Mouse (Mus musculus) brown adipose tissue, adult 24 weeks (tissue): ENCODE measurements around the gene Lin28b. TPM values are rescaled to one million over a fixed set of nuclear protein-coding genes. Genes with fewer than 3 reads are reported as not detected.

Experiments used
- H3K27ac ChIP-seq: fragments of 200-500 bp; replicated peaks from 2 replicates; pipeline ENCODE4 v1.5.1; 2012; ENCODE audit warnings: low read depth, mild to moderate bottlenecking, low read length
- H3K4me1 ChIP-seq: fragments of 200-500 bp; 2 replicates; pipeline ENCODE4 v1.6.1; 2012; ENCODE audit warnings: low read length, mixed read lengths; ENCODE audit not compliant: control insufficient read depth, insufficient read depth, insufficient read length
- H3K4me3 ChIP-seq: fragments of 200-500 bp; 2 replicates; pipeline ENCODE4 v1.5.1; 2012; ENCODE audit warnings: low read depth, mild to moderate bottlenecking, low read length, moderate library complexity; ENCODE audit not compliant: insufficient read depth
- polyA plus RNA-seq: library from polyadenylated mRNA; stranded (reverse); fragments of >200 nt; gene quantifications from 2 replicates; pipeline ENCODE4 v1.2.4, GENCODE M21; 2012; ENCODE audit not compliant: missing spikeins, insufficient read depth, insufficient read length

Gene Lin28b
- polyA plus RNA-seq, 1 experiment, result not detected

DNA sequence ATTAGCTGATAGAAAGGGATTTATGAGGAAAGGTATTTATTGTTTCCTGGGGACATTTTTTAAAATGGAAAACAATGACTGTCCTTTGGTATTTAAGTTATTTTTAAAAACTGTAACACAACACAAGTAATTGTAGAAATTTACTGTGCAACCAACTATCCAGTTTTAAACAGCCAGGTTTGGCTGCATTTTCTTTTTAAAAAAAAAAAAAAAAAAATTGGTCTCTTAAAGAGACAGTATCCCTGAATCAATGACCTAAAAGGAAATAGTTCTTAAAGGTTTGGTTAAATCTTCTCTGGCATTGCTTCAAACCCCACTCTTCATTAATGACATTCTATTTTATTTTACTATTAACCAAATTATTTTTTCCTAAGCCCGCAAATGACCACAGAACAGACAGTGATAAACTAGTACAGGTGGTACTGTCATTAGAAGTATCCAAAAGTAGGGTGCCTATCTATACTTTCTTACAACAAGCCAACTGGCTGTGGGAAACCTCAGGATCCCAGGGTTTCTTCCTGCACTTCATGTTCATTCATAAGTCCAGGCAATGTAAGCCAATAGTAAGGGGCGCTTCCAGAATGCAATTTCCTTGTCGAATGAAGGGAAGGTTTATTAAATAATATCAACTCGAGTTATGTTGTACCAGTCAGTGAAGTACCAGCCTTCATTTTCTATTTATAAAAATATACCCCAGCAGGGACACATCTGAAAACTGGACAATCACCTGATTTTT lies 17.8 kb downstream of the Lin28b start:
- Histone ChIP-seq H3K27ac (no peak overlapping the region), H3K4me1 (no peaks in the 10 kb centered on the region), H3K4me3 (no peak overlapping the region)

DNA sequence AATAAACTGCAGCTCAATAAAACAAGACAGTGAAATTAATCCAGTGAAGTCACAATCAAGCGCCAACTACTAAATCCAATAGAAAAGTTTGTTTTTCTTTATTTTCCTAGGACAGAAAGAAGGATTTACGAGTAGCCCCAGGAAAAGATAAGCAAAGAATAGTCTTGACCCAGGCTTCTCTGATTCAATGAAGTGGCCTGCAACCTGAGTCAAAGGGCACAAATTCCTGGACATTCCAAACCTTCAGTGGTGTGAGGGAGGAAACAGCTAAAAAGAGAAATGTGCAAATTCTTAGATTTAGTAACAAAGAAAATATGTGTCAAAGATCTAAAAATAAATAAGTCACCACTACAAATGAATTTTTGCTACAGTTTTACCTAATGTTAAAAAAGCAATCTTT lies 27.6 kb downstream of the Lin28b start:
- no peak overlapping the region for H3K27ac ChIP-seq
- no peak overlapping the region for H3K4me3 ChIP-seq
- no peaks in the 10 kb centered on the region for H3K4me1 ChIP-seq

DNA sequence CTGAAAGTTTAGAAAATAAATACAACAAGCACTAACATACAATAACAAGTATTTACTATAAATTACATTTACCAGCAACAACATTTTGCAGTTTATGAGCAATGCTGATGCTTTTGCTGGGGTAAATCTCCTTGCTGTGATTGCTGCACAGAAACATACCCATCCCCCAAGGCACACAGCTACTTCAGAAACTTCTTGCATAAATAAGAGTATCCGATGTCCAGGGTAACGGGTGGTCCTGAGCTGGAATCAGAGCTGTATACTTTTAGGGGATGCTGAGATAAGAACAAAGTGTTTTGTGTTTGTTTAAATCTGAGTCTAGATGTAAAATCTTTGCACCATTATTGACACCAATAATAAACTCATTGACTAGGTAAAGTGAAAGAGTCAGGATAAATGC lies 28.1 kb downstream of the Lin28b start:
- Histone ChIP-seq H3K4me1 (no peaks in the 10 kb centered on the region), H3K4me3 (no peak overlapping the region), H3K27ac (no peak overlapping the region)

DNA sequence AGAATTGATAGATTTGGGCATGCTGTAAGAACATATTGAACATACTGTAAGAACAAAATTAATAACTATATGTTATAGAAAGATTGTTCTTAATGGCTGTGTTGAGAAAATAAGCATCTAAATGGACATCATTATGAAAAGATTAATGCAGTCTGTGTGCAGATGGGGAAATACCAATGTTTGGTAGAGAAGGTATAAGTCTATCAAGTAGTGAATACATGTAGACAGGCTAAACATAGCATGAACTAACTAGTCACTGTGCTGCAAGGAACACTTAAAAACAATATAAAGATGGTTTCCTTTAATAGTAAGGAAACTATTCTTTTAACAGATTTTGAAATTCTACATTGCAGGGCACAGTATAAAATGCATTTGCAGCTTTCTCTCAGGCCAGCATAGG lies 39.6 kb downstream of the Lin28b start:
- Histone ChIP-seq H3K27ac (no peak overlapping the region), H3K4me3 (no peak overlapping the region)

DNA sequence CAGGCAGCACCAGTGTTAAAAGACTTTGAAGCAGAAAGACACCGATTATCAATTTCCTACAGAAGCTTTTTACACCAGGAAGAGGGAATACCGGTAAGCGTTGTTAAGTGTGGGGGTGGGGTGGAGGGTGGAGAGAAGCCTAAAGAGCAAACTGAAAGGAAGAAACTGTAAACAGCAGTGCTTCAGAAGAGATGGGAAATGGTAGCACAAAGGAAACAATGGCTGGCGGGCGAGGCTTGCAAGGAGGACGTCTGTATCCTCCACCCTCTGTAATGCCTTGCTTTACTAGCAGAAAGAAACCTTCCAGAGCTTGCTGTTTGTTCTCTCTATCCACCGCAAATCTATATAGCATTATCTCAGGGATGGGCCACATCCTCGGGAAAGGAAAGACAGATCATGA lies 40.0 kb downstream of the Lin28b start:
- no peaks in the 10 kb centered on the region for H3K4me1 ChIP-seq
- no peak overlapping the region for H3K4me3 ChIP-seq
- no peak overlapping the region for H3K27ac ChIP-seq

More for the DNA sequence above, 39.6 kb downstream of the Lin28b start:
- no peaks in the 10 kb centered on the region for H3K4me1 ChIP-seq

DNA sequence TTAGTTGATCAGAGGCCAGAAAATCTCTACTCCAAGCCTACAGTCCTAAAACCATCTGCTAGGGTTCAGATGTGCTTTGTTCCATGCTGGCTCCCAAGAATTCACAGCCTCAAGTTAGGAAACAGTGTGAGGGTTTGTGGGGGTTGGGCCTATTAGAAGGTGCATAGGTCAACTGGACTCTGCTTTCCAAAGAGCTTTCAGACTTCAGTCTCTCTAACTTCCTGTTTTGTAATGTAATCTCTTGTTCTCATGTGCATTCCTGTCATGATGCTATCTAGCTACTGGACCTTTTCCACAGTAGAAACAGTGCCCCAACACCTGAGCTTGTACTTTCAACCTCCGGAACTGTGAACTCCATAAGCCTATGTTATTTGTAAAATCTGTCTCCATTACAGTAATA lies 63.8 kb downstream of the Lin28b start:
- Histone ChIP-seq H3K4me1 (no peaks in the 10 kb centered on the region), H3K4me3 (no peak overlapping the region), H3K27ac (no peak overlapping the region)

DNA sequence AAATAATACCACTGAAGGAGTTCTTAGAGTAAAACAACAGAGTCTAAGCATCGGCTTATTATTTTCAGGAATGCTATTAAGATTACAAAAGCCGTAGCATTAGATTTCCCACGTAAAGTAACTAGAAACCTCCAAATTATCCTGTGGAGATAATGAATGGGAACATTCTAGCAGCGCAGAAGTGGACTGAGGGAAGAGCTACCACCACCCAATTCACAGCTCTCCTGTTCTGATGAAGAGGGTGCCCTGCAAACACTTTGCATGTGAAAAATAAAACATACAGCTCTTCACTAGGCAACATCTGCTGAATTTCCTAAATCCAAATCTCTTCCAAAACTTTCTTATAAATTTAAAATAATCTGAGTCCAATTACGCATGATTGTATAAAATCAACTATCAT lies 74.1 kb downstream of the Lin28b start:
- Histone ChIP-seq H3K4me1 (no peaks in the 10 kb centered on the region; the same call in 1 of the 2 replicates), H3K4me3 (no peak overlapping the region), H3K27ac (no peak overlapping the region)

DNA sequence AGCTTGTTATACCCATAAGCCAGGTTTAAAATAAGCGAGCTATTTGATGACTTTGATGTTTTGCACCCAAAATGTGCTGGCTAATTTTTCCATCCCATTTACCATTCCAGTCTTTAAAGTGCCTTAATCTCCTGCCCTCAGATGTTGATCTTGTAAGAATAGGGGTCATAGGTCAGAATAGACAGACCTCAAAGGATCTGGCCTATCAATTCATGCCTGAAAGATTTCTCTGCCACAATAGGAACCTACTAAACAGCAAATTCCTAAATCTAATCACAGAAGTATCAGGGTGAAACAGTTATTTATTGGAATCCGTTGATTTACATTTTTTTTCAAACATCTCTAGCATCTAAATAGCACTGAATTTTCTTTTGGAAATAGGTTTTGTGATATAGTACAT lies 74.5 kb downstream of the Lin28b start:
- Histone ChIP-seq H3K27ac (no peak overlapping the region), H3K4me3 (no peak overlapping the region)

DNA sequence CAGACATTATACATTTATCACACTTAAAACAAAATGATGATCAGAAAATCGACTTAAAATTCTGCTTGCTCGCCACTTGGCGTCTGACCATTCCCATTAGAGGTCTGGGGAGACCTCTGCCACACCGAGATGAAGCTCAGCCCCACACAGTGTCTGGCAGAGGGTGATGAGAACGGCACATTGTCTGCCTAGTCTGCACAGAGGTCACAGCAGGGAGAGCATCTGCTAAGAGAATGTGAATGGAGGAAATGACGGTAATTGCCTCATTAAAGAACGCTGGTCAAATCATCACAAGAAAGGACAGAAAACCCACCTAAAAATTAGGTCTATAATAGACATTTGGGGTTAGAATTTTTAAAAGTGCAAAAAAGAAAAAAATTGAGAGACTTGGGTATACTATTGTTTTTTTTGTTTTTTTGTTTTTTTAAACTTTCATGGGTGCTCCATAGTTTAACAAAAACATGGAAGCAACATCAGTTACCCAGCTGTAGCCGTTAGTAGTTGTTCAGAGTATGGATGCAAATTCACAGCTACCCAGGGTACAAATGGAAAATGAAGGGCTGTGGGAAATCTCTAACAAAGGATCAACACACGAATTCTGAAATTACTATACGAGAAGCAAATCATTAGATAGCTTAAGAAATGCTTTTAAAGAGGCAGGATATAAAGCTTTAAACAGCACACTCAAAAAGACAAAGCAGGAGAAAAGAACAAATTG lies 75.4 kb downstream of the Lin28b start:
- Histone ChIP-seq H3K27ac (no peak overlapping the region), H3K4me1 (no peaks in the 10 kb centered on the region; the same call in 1 of the 2 replicates), H3K4me3 (no peak overlapping the region)

More for the DNA sequence above, 74.5 kb downstream of the Lin28b start:
- no peaks in the 10 kb centered on the region; the same call in 1 of the 2 replicates for H3K4me1 ChIP-seq

DNA sequence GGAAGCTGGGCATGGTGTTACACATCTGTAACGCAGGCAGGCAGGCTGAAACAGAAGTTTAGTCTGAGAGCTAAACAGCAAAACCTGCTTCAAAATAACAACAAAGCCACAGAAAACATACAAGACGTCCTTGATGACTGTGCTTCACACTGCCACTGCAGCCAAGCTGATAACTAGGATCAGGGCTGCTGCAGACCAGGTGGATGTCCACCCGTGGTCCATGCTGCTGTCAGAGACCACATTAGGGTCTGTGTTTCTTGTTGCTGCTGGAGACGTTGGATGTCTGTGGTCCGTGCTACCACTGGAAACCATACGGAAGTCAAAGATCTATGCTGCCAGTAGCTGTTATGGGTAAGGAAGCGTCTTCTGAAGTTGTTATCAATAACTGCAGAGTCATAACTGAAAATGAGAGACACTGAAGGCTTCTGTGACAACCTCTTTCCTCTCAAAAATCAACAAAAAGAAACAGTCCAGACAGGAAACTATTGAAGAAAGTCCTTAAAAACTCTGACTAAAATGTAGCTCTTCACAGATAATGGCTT lies 86.4 kb downstream of the Lin28b start:
- no peaks in the 10 kb centered on the region for H3K4me1 ChIP-seq
- H3K27ac ChIP-seq, result no peak overlapping the region
- no peak overlapping the region for H3K4me3 ChIP-seq

DNA sequence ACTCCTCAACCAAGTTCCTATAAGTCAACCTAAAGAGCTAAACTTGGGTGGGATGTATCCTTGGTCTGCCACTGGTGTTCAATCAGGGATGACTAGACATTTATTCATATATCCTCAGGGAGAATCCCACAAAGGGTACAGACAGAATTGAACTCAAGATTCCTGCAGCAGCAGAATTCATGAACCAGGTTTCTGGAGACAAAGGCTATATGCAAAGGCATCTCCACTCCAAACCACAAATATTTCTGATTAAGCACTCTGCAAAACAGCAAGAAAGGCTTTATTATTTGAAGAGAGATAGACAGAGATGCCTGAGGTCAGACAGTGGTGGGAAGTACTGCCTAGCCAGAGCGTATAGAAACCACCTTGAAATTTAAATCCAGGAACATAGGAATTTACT lies 88.0 kb downstream of the Lin28b start:
- H3K4me1 ChIP-seq, result no peaks in the 10 kb centered on the region
- no peak overlapping the region for H3K4me3 ChIP-seq
- H3K27ac ChIP-seq, result no peak overlapping the region

DNA sequence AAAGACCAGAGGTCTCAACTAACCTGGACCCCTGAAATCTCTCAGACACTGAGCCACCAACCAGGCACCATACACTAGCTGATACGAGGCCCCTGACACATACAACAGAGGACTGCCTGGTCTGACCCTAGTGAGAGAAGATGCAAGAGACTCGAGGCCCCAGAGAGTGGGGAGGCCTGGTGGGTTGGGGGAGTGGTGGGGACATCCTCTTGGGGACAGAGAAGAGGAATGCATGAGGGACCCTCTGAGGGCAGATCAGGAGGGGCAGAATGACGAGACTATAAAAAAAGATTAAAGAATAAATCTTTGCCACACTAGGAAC lies 103.6 kb downstream of the Lin28b start:
- no peak overlapping the region for H3K27ac ChIP-seq
- no peaks in the 10 kb centered on the region for H3K4me1 ChIP-seq
- no peak overlapping the region for H3K4me3 ChIP-seq

DNA sequence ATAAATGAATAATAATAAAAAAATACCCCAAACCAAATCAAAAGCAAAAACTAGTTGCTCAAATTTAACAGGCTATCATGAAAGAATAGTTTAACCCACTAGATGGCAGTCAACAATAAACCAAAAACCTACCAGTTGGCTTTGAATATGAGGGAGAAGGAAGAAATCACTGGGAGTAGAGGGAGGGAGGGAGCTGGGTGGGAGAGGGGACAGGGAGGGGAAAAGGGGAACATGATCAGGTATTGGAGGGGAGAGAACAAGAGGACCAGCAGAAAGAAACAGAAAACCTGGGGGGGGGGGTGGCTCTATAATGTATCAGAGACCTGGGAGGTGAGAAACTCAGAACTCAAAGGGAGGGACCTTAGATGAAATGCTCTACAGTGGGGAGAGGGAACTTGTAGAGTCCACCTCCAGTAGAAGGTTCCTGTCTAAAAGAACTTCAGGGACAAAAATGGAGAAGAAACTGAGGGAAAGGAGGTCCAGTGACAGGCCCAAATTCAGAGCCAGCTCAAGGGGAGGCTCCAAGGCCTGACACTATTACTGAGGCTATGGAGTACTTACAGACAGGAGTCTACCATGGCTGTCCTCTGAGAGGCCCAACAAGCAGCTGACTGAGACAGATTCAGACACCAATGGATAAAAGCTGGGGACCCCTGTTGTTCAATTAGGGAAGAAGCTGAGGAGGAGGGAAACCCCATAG lies 104.1 kb downstream of the Lin28b start:
- no peak overlapping the region for H3K4me3 ChIP-seq
- no peak overlapping the region for H3K27ac ChIP-seq
- no peaks in the 10 kb centered on the region for H3K4me1 ChIP-seq

DNA sequence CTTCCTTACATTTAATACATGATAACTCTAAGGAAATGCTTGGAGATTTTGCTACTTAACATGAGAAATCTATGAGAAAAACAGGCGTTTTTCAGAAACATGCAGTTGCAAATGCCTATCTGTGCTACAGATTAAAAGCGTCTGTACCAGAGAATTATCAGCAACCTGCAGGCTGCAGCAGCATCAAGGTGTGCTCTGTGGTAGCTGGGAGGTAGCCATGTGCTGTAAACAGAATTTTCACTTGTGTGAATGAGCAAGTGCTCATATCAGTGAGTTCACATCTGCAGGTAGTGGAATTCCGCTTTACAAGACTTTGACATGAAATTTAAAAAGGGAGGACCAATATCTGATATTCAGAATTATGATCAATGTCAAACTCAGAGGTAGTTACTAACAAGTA lies 107.9 kb downstream of the Lin28b start:
- Histone ChIP-seq H3K27ac (no peak overlapping the region), H3K4me3 (no peak overlapping the region), H3K4me1 (no peaks in the 10 kb centered on the region)

DNA sequence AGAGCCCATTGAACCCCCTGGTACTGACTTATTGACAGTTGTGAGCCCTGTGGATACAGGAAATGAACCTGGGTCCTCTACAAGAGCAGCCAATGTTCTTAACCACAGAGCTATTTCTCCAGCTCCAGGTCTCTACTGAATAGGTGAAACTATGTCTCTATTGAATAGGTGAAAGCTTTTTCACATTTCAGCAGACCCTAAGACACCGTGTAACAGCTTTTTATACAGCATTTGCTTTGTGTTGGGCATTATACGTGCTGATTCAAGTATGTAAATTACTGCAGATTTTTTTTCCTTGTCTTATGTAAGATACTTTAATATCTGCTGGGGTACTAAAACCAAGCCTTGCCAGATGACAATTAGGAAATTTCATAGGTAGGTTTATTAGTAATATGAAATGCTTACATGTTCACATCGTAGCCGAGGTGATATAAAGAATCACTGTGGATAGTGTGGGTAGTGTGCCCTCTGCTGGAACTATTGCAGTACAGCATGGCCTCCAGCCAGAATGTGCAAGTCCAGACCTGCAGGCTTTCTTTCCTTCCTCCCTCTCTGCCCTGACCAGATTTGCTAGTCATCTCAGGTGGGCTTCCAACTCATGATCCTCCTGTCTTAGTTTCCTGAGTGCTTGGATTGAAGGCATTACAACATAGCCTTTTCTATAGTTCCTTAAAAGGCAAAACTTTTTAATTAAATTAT lies 113.1 kb downstream of the Lin28b start:
- no peak overlapping the region for H3K4me3 ChIP-seq
- no peak overlapping the region for H3K27ac ChIP-seq
- no peaks in the 10 kb centered on the region for H3K4me1 ChIP-seq
